Mouse (Mus musculus): Measurements from ENCODE around the gene Sox5. TPM values are rescaled to one million over a fixed set of nuclear protein-coding genes. Genes with fewer than 3 reads are reported as not detected.
A peak's percentile ranks its signal among the peaks of the same experiment; 100 is the strongest.

The Sox5 gene
- 10 to 100 TPM; 46.4 to 57.5 TPM for total RNA-seq (2021)

- DNase-seq (ENCODE audit: low spot score in 2 of 2), result peak; percentile 48 to 54
- intact Hi-C loops (cut with DNase I), result no loop called here
These were observed at the start of gene Sox5 for GRCm38 (mm10) chr6:144781431-144782030. Gene Sox5, minus strand, starts transcription at chr6:144781977.

GRCm38 (mm10) chr6:144825018-144825602, 43.3 kb upstream of the Sox5 start:
- no peak for DNase-seq (ENCODE audit: low spot score in 2 of 2)
- intact Hi-C loops (cut with DNase I), result no loop called here

DNA sequence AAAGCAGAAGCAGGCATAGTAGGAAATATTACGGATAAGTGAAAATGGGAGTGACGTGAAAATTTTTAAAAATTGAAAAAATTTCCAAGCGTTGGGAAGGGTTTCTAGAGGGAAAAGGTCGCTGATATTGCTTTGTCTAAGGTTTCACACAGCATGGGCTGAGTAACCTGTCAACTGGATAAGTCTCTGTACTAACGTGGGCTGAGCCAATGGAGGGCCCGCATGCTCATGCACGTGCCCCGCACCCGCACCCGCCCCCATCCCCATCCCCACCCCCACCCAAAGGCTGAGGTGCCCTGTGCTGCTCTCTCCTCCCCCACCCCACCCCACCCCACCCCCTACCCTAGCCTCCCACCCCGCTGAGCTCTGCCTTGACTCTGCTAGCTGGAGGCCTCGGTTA, 42.4 kb upstream of the Sox5 start:
- DNase-seq (ENCODE audit: low spot score in 2 of 2), result no peak
- intact Hi-C loops (cut with DNase I), result no loop called here

DNA sequence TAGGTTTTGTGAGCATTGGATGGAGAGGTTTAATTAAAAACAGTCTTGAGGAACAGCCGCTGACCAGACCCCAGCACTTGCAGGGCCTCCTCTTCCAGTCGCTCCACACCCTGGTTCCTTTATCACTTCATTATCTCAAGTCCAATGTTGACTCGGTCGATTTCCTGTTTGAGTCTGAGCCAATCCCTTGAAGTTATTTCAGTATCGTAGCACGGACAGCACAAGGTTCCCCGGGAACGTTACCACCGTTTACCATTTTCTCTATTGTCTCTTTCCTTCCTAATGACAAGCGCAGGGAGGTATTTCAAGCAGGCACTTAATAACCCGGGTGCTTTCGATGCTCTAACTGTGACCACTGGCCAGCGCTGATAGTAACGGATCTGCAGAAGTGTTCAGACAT, 40.8 kb upstream of the Sox5 start:
- intact Hi-C loops (cut with DNase I), result no loop called here
- DNase-seq (ENCODE audit: low spot score in 2 of 2), result no peak

DNA sequence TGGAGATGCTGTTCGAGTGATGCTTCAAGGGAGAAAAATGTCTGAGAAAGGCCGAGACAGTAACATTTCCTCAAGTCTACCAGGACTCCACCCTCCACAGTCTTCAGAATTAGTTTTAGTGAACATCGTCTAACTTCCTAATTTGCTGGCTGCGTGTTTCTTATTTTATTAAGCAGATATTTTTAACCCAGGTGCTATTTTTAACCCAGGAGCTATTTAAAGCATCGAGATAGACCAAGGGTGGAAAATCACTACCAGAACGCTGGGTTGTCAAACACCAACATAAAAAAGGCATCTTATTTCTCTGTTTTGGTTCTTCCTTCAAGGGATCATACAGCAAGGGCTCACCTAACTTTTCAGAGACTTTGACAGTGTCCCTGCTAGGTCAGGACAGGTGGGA, 39.2 kb upstream of the Sox5 start:
- intact Hi-C loops (cut with DNase I), result no loop called here
- DNase-seq (ENCODE audit: low spot score in 2 of 2), result no peak

DNA sequence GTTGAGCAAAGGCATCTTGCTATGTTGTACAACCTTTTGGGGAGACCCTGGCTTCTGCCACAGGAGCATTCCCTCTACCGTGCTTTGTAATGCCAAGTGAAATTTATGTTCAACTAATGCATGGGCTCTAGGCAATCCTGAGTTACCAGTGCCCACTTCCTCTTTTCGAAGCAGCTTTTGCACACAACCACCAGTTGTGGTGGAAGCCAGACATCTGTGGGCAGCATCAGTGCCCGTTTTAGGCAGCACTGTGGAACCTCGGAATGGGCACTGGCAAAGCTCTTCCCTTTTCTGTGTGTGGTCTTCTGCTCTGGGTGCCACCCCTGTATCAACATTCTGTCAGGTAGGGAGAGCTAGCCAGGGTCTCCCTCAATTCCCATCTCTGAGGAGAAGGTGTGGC, 36.2 kb upstream of the Sox5 start:
- peak; percentile 5 to 50 for DNase-seq (ENCODE audit: low spot score in 2 of 2)
- intact Hi-C loops (cut with DNase I), result loop anchor here (5.0 to 10.0 kb wide), 2 partner anchors 144 to 313 kb away; no protein-coding TSS in a partner anchor

- intact Hi-C loops (cut with DNase I), result loop anchor here (5.0 to 10.0 kb wide), 2 partner anchors 145 to 313 kb away; no protein-coding TSS in a partner anchor
- peak in 1 of 2 experiments; percentile 81 for DNase-seq (ENCODE audit: low spot score in 2 of 2)
These were observed 35.7 kb upstream of the Sox5 start for GRCm38 (mm10) chr6:144817329-144817932.

GRCm38 (mm10) chr6:144815542-144815941, 33.8 kb upstream of the Sox5 start:
- no peak for DNase-seq (ENCODE audit: low spot score in 2 of 2)
- intact Hi-C loops (cut with DNase I), result loop anchor here (5.0 to 10.0 kb wide), 2 partner anchors 147 to 311 kb away; no protein-coding TSS in a partner anchor

DNA sequence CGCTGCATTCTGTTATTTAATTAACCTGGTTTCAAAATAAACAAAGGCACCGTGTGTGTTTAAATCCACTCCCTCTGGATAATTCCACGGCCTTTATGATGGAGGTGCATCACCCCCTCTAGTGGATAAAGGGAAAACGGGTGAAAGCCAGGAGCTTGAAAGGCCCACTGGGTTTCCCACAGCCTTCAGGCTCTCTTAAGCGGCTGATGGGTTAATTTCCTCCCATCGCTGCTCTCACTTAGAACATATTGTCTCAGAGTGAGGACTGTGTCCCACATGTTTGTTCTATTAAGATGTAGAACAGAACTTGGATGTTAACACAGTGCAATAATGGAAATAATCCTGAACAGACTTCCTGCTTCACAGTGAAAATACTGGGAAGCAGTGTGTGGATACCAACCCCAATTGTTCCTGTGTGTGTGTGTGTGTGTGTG, 33.2 kb upstream of the Sox5 start:
- peak; percentile 64 to 78 for DNase-seq (ENCODE audit: low spot score in 2 of 2)
- intact Hi-C loops (cut with DNase I), result loop anchor here (5.0 to 10.0 kb wide), 2 partner anchors 147 to 310 kb away; no protein-coding TSS in a partner anchor

DNA sequence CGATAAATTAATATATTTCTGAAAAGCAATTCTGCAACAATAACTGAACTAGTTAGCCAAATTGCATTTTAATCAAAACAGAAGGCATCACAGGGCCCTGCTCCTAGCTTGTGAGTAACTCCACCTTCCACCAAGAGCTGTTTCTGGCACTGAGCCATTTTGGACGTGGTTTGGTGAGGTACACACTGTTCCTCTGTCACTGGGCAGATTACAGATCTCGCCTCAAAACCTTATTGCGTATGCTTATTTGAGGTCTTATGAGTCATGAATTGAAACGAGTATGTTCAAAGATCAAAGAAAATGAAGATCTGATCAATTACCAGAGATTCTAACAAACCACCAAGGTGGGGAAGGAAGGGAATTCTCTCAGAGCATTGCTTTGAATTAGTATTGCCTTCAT, 22.5 kb upstream of the Sox5 start:
- DNase-seq (ENCODE audit: low spot score in 2 of 2), result no peak
- intact Hi-C loops (cut with DNase I), result no loop called here

DNA sequence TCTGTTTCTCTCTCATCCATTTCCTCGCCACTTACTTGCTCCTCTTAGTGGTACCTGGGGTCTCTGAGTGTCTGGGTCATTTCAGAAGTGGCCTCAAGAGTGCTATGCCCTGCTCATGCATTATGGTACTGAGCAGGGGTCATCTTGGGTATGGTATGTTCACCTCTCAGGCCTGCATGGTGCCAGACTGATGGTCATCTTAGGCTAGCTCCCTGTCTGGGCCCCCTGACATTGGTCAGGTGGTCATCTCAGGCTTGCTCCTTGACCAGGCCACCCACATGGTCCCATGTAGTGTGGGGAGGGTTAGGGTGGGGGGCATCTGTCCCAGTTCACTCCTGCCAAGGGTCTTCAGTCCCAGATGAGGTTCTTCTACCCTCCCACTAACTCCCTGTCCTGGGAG, 21.3 kb upstream of the Sox5 start:
- intact Hi-C loops (cut with DNase I), result no loop called here
- no peak for DNase-seq (ENCODE audit: low spot score in 2 of 2)

- intact Hi-C loops (cut with DNase I), result no loop called here
These were observed 12.6 kb upstream of the Sox5 start for GRCm38 (mm10) chr6:144794356-144794755.

DNA sequence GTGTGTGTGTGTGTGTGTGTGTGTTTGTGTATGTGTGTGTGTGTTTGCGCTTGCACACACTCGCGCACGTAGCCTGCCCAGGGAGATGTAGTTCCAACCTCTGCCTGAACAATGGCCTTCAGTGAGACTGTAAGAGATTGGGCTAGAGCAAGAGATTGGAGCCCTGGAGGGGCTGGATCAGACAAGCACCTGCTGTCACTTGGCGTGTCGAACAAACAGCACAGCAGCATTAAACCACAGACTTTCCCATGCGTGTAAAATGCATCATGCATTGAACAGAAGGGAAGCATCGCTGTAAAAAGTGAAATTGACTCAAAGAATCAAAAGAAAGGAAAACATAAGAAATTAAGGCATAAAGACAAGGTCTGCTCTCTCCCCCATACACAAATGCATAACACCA, 11.1 kb upstream of the Sox5 start:
- intact Hi-C loops (cut with DNase I), result no loop called here
- no peak for DNase-seq (ENCODE audit: low spot score in 2 of 2)

More at GRCm38 (mm10) chr6:144794356-144794755, 12.6 kb upstream of the Sox5 start:
- no peak for DNase-seq (ENCODE audit: low spot score in 2 of 2)

DNA sequence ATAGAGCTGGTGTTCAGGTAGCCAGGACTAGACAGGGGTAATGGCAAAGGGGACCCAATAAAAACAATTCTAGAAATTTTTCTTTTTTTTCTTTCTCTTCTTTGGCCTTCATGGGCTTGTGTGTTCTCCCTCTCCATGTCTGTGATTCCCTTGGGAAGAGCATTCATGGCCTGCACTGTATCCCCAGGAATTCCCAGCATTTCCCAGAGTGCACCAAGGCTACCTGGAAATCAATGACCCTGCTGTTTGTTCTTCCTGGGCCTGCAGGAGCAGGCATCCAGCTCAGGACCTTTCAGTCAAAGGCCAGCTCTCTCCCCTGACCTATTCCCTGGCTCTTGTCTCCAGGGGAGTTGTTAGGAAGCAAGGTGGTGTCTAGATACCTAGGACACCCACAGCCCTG, 1.5 kb upstream of the Sox5 start:
- intact Hi-C loops (cut with DNase I), result no loop called here

GRCm38 (mm10) chr6:144782866-144783265, 1.1 kb upstream of the Sox5 start:
- intact Hi-C loops (cut with DNase I), result no loop called here
- DNase-seq (ENCODE audit: low spot score in 2 of 2), result peak; percentile 36 to 58

More for the DNA sequence above, 1.5 kb upstream of the Sox5 start:
- DNase-seq (ENCODE audit: low spot score in 2 of 2), result no peak

GRCm38 (mm10) chr6:144782031-144782857, 467 bp upstream of the Sox5 start:
- intact Hi-C loops (cut with DNase I), result no loop called here
- no peak for DNase-seq (ENCODE audit: low spot score in 2 of 2)

DNA sequence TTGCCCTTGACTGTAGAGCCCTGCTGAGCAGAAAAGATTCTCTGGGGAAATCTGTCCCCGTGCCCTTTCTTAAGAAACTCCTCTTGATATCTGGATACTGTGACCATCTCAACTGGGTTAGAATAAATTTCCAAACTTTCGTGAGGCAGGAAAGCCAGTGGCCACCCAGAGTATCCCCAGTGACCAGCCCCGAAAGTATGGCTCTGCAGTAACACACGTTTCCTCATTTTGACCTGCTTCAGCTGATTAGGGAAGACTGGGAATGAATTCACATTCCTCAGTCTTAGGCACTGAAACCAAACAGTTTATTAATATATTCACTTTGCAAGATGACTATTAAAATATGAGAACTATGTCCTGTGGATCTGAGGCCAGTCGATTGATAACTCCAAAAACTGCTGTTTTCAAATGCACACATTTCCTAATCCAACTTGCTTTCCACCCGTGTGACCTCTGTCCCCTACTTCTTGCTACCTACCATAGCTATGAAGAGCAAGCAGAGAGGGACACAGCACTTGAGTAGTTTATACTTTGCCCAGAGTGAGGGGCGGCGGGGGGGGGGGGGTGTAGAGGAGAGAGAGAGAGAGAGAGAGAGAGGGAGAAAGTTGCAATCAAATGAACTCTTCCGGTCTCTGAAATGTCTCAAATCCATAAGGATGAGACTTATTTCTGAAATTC, 1.0 kb downstream of the Sox5 start:
- intact Hi-C loops (cut with DNase I), result no loop called here
- DNase-seq (ENCODE audit: low spot score in 2 of 2), result no peak

DNA sequence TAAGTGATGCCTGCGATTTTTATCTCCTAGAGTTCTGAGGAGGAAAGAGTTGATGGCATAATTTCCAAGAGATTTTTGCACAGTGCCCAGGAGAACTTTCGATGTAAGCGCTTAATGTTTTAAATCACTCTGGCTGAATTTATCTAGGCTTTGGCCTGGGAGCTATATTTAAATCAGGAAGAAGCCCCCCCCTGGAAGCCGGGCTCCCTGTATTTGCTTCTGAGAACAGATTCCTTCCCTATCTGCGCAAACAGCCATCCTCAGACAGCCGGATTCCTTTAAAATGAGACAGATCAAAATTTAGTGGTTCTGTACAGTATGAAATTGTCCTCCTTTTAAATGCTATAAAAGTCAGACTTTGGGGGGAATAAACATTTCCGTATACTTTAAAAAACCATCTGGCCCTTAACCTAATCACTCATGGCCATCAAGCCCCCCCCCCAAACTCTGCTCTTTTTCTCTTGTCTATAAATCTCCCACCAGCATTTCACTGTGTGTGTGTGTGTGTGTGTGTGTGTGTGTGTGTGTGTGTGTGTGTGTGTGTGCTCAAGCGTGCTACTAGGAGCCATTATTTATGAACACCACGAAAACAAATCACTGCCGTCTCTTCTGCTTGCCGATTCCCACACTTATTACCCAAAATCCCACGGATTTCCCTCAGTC, 1.7 kb downstream of the Sox5 start:
- intact Hi-C loops (cut with DNase I), result no loop called here
- no peak for DNase-seq (ENCODE audit: low spot score in 2 of 2)
